Mouse (Mus musculus) olfactory bulb, adult 2 months (tissue): Measurements from ENCODE around the gene Tcf12. TPM values are rescaled to one million over a fixed set of nuclear protein-coding genes. Genes with fewer than 3 reads are reported as not detected.

ENCODE experiments used
- H3K27ac ChIP-seq: fragments of 200-500 bp; 2 replicates; pipeline ENCODE4 v1.5.1; 2012; ENCODE audit warnings: low read depth, low read length; ENCODE audit not compliant: insufficient read depth
- H3K4me1 ChIP-seq: fragments of 200-500 bp; 2 replicates; pipeline ENCODE4 v1.6.1; 2012; ENCODE audit warnings: low read length; ENCODE audit not compliant: control insufficient read depth, insufficient read depth
- H3K4me3 ChIP-seq: fragments of 200-500 bp; 2 replicates; pipeline ENCODE4 v1.5.1; 2012; ENCODE audit warnings: mild to moderate bottlenecking, low read depth, low read length, moderate library complexity; ENCODE audit not compliant: insufficient read depth
- CTCF ChIP-seq: fragments of 200-500 bp; IDR thresholded peaks from 2 replicates; pipeline ENCODE4 v1.5.1; 2012; ENCODE audit warnings: low read depth, mild to moderate bottlenecking, low read length, moderate library complexity; ENCODE audit not compliant: insufficient read depth
- POLR2A ChIP-seq: fragments of 200-500 bp; IDR thresholded peaks from 2 replicates; pipeline ENCODE4 v1.6.1; 2012; ENCODE audit warnings: mild to moderate bottlenecking, low read depth, low read length, moderate library complexity; ENCODE audit not compliant: insufficient read depth
- WGBS: fragments of 180-500 bp; shearing (Covaris S2); methylation state at CpG from one replicate; pipeline ENCODE4 v1.1.7; 2018; 5-methylcytosine and 5-hydroxymethylcytosine counted together
- polyA plus RNA-seq: library from polyadenylated mRNA; stranded (reverse); fragments of >200 nt; gene quantifications from 2 replicates; pipeline ENCODE4 v1.2.4, GENCODE M21; 2012; ENCODE audit warnings: low replicate concordance; ENCODE audit not compliant: missing spikeins, insufficient read depth, insufficient read length

Tcf12 gene
- polyA plus RNA-seq, 1 experiment = not detected

DNA sequence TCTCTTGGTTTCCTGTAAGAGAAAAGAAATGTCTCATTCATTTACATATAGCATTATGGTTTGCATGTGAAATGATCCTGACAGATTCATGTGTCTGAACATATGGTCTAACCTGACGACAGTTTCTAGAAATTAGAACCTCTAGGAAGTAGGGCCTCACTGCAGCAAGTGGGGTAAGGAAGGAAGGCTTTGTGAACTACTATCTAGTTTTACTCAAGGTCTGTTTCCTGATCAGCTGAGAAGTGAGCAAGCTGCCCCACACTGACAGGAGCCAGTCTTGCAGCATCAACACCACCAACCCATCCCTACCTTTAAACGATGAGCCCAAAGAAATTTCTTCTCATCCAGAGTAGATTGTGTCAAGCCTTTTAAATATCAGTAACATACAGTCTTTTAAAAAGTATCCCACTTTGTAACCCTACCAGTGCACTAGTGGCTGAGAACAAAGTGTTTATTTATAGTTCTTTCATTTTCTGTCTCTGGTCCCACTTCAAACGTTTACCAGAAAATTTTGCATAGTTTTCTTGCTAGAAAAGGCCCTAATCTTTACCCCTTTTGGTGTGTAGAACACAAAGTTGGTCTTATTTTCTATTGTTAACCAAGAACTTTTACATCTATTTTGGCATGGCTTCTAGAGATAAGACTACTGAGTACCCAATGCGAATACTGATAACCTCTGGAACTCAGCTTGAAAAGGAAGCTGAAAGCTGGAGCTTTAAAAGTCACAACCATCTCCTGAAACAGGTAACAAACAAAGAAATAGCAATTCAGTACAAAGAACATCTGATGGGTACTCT lies 96.9 kb downstream of the Tcf12 start:
- TF ChIP-seq POLR2A = no peak
- no peak for TF ChIP-seq CTCF
- no peak overlapping the region for H3K27ac ChIP-seq
- WGBS = 67% methylated on average over 4 of the region's 4 CpGs
- H3K4me3 ChIP-seq = no peak overlapping the region
- H3K4me1 ChIP-seq = no peaks in the 10 kb centered on the region

DNA sequence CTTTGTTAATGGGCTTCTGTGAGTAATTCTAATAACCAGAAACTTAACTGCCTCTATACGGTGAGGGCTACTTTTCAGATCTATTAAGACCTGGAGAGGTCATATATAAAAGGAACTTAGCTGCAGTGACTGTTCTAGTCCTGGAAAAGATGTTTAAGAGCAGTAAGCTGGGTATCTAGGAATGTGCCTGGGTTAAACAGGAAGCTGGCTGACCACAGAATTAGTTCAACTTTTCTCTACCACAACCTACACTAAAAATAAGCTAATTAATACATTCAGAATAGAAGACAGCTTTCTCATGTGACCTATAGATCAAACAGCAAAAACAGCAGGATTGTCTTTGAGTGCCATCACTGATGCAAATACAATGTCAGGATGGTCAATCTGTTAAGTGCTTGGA lies 98.1 kb downstream of the Tcf12 start:
- no peak overlapping the region for H3K27ac ChIP-seq
- no peaks in the 10 kb centered on the region for H3K4me1 ChIP-seq
- 91% methylated on average over 1 of the region's 1 CpGs for WGBS
- H3K4me3 ChIP-seq = no peak overlapping the region
- TF ChIP-seq POLR2A = no peak

DNA sequence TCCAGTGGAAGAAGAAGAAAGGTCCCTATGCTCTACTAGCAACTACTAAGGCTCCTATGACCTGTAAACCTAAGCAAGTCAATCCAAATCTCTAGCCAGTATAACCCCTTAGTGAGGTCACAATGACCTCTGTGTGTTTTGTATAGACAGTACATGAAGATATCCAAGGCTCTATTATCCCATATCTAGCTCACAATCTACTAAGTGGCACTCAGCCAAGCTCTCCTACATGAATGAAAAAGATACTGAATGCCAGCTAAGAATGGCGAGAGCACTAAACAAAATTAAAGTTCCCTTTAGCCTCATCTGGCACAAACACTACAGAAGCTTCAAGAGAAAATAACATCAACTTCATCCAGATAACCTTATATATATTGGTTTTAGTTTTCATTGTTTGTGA lies 103.0 kb downstream of the Tcf12 start:
- WGBS = 71% methylated on average over 1 of the region's 1 CpGs
- Histone ChIP-seq H3K27ac (no peak overlapping the region), H3K4me1 (no peaks in the 10 kb centered on the region), H3K4me3 (no peak overlapping the region)
- no peak for TF ChIP-seq POLR2A
- no peak for TF ChIP-seq CTCF

DNA sequence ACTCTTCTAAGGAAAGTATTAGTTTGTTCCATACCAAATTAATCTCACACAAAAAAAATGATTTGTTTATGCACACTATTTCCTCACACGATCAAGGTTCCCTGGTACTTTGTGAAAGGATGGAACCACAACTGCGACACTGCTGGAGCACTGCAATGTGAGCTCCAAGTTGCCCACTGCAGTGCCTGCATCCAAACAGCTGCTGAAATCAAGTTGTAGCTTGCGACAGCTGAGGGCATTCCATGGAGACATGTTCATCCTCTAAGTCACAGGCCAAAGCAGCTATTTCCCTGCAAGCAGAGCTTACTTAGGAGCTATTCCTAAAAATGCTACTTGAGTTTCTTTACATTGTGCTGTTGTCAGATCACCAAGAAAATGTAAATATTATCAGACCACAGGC lies 120.5 kb downstream of the Tcf12 start:
- Histone ChIP-seq H3K4me1 (no peaks in the 10 kb centered on the region), H3K27ac (no peak overlapping the region), H3K4me3 (no peak overlapping the region)
- 86% methylated on average over 3 of the region's 3 CpGs for WGBS
- no peak for TF ChIP-seq CTCF
- TF ChIP-seq POLR2A = no peak

DNA sequence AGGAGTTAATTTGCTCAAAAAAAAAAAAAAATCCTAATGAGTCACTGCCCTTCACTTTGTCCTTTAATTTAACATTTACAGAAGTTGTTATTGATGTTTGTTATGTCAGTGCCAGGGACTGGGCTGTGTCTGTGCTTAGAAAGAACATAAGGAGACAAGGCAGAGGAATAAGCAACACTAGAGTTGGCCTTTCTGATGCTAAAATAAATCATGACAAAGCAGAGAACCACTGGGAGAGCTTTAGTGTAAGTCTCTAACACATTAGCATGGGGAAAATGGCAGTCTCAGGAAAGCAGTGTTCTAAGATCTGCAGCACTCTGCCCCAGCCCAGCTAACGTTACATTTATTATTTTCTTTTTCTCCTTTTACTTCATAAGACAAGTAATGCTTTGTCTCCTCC lies 121.3 kb downstream of the Tcf12 start:
- Histone ChIP-seq H3K4me3 (no peak overlapping the region), H3K27ac (no peak overlapping the region), H3K4me1 (no peaks in the 10 kb centered on the region)
- 40% methylated on average over 1 of the region's 1 CpGs for WGBS
- no peak for TF ChIP-seq CTCF
- TF ChIP-seq POLR2A = no peak

DNA sequence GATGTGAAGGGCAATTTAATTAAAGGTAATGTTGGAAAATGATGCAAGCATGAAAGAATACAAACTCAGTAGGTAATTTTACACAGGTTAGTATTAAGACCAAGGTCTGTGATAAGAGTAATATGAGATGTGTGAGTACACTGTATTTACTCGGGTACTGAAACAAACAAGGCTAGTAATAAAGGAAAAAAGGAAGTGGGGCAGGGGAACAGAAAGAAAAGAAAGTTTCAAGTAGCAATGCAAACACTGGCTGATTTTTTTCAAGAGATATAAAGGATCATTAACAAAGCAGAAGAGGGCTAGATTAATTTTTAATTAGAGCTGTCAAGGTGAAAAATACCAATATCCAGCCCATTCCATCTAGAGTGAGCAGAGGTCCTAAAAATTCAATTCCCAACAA lies 122.0 kb downstream of the Tcf12 start:
- Histone ChIP-seq H3K27ac (no peak overlapping the region), H3K4me1 (no peaks in the 10 kb centered on the region), H3K4me3 (no peak overlapping the region)
- 51% methylated on average over 1 of the region's 1 CpGs for WGBS
- TF ChIP-seq POLR2A = no peak
- no peak for TF ChIP-seq CTCF

DNA sequence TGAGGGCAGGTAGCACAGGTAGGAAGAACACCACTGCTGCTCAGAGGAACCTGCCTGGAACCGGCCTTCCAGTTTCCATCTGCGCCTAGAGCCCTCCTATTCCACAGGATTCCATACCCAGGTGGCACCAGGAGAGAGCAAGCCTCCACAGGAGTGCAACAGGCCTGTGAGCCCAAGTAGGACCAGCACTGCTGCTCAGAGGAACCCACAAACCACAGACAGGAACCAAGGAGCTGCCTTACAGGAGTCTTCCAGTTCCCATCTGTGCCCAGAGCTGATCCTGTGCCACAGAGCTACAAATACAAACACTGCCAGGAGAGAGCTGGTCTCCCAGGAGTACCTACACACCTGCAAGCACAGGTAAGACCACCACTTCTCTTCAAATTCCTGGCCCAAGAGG lies 125.0 kb downstream of the Tcf12 start:
- Histone ChIP-seq H3K4me1 (no peaks in the 10 kb centered on the region), H3K4me3 (no peak overlapping the region), H3K27ac (no peak overlapping the region)
- WGBS = 100% methylated on average over 2 of the region's 2 CpGs
- TF ChIP-seq CTCF (no peak), POLR2A (no peak)

DNA sequence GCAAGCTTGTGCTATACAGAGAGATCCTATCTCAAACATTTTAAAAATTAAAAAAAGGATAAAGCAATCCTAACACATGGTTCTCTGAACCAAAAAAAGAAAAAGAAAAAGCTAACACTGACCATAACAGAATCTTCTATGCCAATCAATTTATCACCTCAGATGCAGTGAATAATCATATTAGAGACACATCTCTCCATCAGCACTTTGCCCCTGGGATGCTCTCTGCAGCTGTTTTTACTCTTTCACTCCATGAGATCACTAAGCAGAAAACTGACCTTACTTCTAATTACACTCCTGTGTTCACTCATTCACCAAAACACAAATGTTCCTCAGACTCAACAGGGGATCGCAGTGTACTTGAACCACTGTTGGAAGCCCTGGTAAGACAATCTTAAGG lies 128.8 kb downstream of the Tcf12 start:
- TF ChIP-seq POLR2A = no peak
- no peak for TF ChIP-seq CTCF
- WGBS = 64% methylated on average over 1 of the region's 1 CpGs
- Histone ChIP-seq H3K4me1 (0 out of 2 replicates have a peak, but pooled peaks cover 3% of the 10 kb centered on the region), H3K27ac (no peak overlapping the region), H3K4me3 (no peak overlapping the region)

DNA sequence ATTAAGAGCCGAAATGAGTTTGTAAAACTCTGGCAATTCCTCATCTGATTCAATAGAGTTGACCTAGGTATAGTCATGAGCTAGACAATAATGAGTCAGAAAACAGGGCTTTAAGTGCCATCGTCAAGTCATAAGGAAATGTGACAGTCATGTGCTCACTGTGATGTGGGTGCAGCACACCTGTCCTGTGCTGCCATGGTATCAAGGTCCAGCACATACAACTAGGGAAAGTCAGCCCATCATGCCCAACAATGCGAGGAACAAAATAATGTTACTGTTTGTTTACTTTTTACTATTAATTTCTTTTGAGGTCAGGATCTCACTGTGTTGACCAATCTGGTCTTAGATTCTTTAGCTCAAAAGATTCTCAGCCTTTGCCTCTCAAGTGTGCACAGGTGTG lies 130.6 kb downstream of the Tcf12 start:
- WGBS = 92% methylated on average over 3 of the region's 3 CpGs
- Histone ChIP-seq H3K4me1 (peaks cover 4% of the 10 kb centered on the region), H3K27ac (no peak overlapping the region), H3K4me3 (no peak overlapping the region)
- TF ChIP-seq POLR2A (no peak), CTCF (no peak)

DNA sequence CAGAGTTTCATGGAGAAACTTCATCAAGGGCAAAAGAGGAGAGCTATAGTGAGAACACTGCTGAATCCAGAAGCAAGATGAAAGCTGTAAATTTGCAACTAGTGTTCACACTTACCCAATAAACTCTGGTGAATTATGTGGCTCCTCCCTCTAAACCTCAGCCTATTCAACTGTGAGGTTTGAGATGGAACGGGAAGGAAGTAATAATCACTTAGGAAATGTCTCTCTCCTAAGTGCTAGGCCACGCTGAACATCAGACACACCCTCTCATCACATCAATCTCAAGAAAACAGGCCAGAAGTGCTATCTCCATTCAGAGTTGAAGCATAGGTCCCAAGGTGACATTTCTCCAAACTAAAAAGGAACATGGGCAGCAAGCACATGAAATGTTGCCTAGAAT lies 131.1 kb downstream of the Tcf12 start:
- WGBS = 48% methylated on average over 2 of the region's 2 CpGs
- H3K4me3 ChIP-seq = no peak overlapping the region
- peaks cover 5% of the 10 kb centered on the region for H3K4me1 ChIP-seq
- no peak for TF ChIP-seq CTCF
- TF ChIP-seq POLR2A = no peak
- H3K27ac ChIP-seq = no peak overlapping the region
